Mouse (Mus musculus) E14TG2a.4 (cell line): Measurements from ENCODE around the gene Snrk.

Source experiments
- H3K27me3 ChIP-seq: 2 replicates; pipeline ENCODE4 v1.6.1; 2014; ENCODE audit warnings: low read length, control low read depth; ENCODE audit not compliant: insufficient read depth
- H3K36me3 ChIP-seq: 2 replicates; pipeline ENCODE4 v1.6.1; 2014; ENCODE audit warnings: low read length, control low read depth; ENCODE audit not compliant: insufficient read depth
- H3K4me1 ChIP-seq: replicated peaks from 2 replicates; pipeline ENCODE4 v1.6.1; 2014; ENCODE audit warnings: low read depth, low read length, control low read depth
- H3K4me3 ChIP-seq: replicated peaks from 2 replicates; pipeline ENCODE4 v1.5.1; 2014; ENCODE audit warnings: mild to moderate bottlenecking, low read length
- H3K9me3 ChIP-seq: 2 replicates; pipeline ENCODE4 v1.6.1; 2014; ENCODE audit warnings: low read length, control low read depth
- CTCF ChIP-seq: conservative IDR thresholded peaks from 2 replicates; pipeline ENCODE4 v1.5.1; 2014; ENCODE audit warnings: low read length
- NANOG ChIP-seq: IDR thresholded peaks from 2 replicates; pipeline ENCODE4 v1.6.1; 2014; ENCODE audit warnings: borderline replicate concordance, low read length, mixed read lengths
- POU5F1 ChIP-seq: IDR thresholded peaks from 2 replicates; pipeline ENCODE4 v1.6.1; 2014; ENCODE audit warnings: low read length, borderline replicate concordance

The Snrk gene

GRCm38 (mm10) chr9:122117112-122117616, at the start of gene Snrk:
Snrk (plus strand) TSS chr9:122117266.
- Histone ChIP-seq H3K4me3 (peak within 1 kb of the TSS; percentile 83), H3K4me1 (peaks cover 12% of the 10 kb centered on the region), H3K36me3 (no peaks in the 10 kb centered on the region), H3K9me3 (no peaks in the 10 kb centered on the region), H3K27me3 (peaks cover 5% of the 10 kb centered on the region; the same call in 1 of the 2 replicates)
- no peak for TF ChIP-seq CTCF

- Histone ChIP-seq H3K36me3 (no peaks in the 10 kb centered on the region), H3K27me3 (no peaks in the 10 kb centered on the region), H3K4me1 (no peaks in the 10 kb centered on the region), H3K4me3 (no peak overlapping the region), H3K9me3 (no peaks in the 10 kb centered on the region)
- no peak for TF ChIP-seq NANOG
- no peak for TF ChIP-seq POU5F1
- no peak for TF ChIP-seq CTCF
Measured at GRCm38 (mm10) chr9:122067654-122068053, 49.4 kb upstream of the Snrk start.

DNA sequence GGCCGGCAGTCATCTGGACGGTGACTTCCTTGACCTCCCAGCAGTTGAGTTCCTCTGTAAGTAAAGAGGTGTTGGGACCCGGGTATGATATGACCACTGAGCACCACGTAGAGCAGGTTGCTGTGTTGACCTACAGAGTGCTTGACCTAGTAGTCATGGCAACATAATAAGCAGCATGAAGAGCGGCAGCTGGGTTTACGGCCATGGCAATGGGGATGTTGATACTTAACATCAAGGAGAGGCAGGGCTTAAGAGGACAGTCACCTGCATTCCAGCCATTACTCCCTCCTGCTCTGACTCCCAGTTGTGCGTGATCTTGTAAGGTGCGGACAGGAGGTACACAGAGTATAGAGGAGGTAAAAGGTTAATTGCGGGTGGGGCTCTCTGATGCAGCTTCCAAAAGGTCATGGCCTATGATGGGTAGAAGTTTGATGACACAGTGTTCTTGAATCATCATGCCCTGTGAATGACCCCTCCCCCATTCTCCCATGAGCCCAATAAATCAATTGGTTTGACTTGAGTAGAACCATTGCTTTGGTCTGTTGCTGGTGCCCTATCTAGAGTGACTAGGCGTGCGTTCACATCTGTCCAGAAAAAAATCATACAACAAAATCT, 47.4 kb upstream of the Snrk start:
- Histone ChIP-seq H3K4me1 (no peaks in the 10 kb centered on the region), H3K27me3 (no peaks in the 10 kb centered on the region), H3K4me3 (no peak overlapping the region), H3K9me3 (no peaks in the 10 kb centered on the region), H3K36me3 (no peaks in the 10 kb centered on the region)
- no peak for TF ChIP-seq CTCF
- no peak for TF ChIP-seq NANOG
- no peak for TF ChIP-seq POU5F1

GRCm38 (mm10) chr9:122073980-122074379, 43.1 kb upstream of the Snrk start:
- TF ChIP-seq POU5F1 (no peak), NANOG (no peak), CTCF (no peak)
- Histone ChIP-seq H3K4me1 (peaks cover 1% of the 10 kb centered on the region; the same call in 1 of the 2 replicates), H3K9me3 (peaks cover 16% of the 10 kb centered on the region), H3K36me3 (no peaks in the 10 kb centered on the region), H3K27me3 (no peaks in the 10 kb centered on the region), H3K4me3 (no peak overlapping the region)

DNA sequence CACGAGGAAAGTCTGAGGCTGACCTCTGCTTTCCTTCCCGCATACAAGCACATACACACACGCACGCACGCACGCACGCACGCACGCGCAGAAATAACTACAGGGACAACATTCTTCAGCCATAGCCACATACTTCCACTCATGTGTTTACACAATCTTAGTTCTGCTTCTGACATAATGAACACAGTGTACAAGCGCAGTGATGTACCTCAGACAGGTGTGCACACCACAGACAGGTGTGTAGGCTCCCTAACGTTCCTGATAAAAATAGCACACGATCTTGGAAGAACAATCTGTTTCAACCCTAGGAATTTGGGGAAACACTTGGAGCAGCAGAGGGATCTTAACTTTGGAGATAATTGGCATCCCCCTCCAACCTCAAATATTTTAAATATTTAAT, 42.5 kb upstream of the Snrk start:
- no peaks in the 10 kb centered on the region for H3K27me3 ChIP-seq
- H3K4me3 ChIP-seq = no peak overlapping the region
- TF ChIP-seq CTCF (no peak), POU5F1 (no peak), NANOG (no peak)
- peaks cover 16% of the 10 kb centered on the region for H3K9me3 ChIP-seq
- no peaks in the 10 kb centered on the region for H3K36me3 ChIP-seq
- peaks cover 6% of the 10 kb centered on the region for H3K4me1 ChIP-seq

GRCm38 (mm10) chr9:122078456-122078855, 38.6 kb upstream of the Snrk start:
- no peak for TF ChIP-seq CTCF
- TF ChIP-seq NANOG = no peak
- no peak overlapping the region for H3K4me3 ChIP-seq
- peaks cover 16% of the 10 kb centered on the region for H3K9me3 ChIP-seq
- peaks cover 6% of the 10 kb centered on the region for H3K4me1 ChIP-seq
- no peaks in the 10 kb centered on the region for H3K36me3 ChIP-seq
- no peaks in the 10 kb centered on the region for H3K27me3 ChIP-seq

DNA sequence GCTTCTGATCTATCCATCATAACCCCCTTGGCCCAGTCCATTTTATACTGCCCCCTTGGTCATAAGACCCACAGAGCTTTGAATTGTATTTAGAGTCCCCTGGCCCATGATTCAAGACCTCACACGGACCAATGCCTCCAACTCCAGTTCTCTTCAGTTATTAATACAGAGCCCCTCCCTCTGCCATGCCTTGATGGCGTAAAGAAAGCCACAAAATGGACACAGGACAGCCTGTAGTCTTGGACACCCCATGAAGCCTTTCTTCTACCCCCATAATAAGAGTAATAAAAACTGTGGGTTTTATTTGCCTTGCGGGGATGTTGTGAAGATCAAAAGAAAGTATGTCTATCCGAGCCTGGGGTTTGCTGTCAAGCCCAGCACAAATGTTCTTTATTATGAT, 33.4 kb upstream of the Snrk start:
- H3K4me1 ChIP-seq = peaks cover 6% of the 10 kb centered on the region
- H3K36me3 ChIP-seq = no peaks in the 10 kb centered on the region
- no peaks in the 10 kb centered on the region for H3K27me3 ChIP-seq
- TF ChIP-seq NANOG = no peak
- TF ChIP-seq POU5F1 = no peak
- TF ChIP-seq CTCF = no peak
- no peak overlapping the region for H3K4me3 ChIP-seq
- no peaks in the 10 kb centered on the region for H3K9me3 ChIP-seq

GRCm38 (mm10) chr9:122084175-122084574, 32.9 kb upstream of the Snrk start:
- 0 out of 2 replicates have a peak, but pooled peaks cover 1% of the 10 kb centered on the region for H3K27me3 ChIP-seq
- H3K9me3 ChIP-seq = no peaks in the 10 kb centered on the region
- no peak overlapping the region for H3K4me3 ChIP-seq
- H3K36me3 ChIP-seq = no peaks in the 10 kb centered on the region
- TF ChIP-seq POU5F1 (no peak), CTCF (no peak), NANOG (no peak)
- H3K4me1 ChIP-seq = peaks cover 3% of the 10 kb centered on the region

DNA sequence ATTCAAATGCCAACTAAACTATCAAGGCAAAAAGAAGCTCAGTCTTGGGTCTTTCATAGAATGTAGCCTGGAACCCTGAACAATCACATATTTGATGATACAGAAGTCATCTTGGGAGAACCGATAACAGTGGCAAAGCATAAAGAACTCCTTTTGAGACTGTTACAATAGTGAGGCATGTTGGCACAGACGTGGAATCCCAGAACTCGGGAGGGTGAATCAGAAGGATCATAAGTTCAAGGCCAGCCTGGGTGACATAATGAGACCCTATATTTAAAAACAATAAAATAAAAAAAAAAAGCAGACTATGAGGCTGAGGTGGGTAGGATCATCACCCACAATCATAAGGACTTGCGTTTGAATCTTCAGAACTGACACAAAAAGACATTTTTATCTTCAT, 32.4 kb upstream of the Snrk start:
- TF ChIP-seq NANOG (no peak), CTCF (no peak), POU5F1 (no peak)
- H3K4me3 ChIP-seq = no peak overlapping the region
- no peaks in the 10 kb centered on the region for H3K36me3 ChIP-seq
- no peaks in the 10 kb centered on the region for H3K4me1 ChIP-seq
- H3K9me3 ChIP-seq = no peaks in the 10 kb centered on the region
- 0 out of 2 replicates have a peak, but pooled peaks cover 3% of the 10 kb centered on the region for H3K27me3 ChIP-seq
